Mouse (Mus musculus): ENCODE measurements around the gene Olfr1532-ps1. TPM values are rescaled to one million over a fixed set of nuclear protein-coding genes. Genes with fewer than 3 reads are reported as not detected.

The Olfr1532-ps1 gene
- polyA plus RNA-seq (2012; rRNA removed; ENCODE audit: low replicate concordance) = not detected in 2 replicates

DNA sequence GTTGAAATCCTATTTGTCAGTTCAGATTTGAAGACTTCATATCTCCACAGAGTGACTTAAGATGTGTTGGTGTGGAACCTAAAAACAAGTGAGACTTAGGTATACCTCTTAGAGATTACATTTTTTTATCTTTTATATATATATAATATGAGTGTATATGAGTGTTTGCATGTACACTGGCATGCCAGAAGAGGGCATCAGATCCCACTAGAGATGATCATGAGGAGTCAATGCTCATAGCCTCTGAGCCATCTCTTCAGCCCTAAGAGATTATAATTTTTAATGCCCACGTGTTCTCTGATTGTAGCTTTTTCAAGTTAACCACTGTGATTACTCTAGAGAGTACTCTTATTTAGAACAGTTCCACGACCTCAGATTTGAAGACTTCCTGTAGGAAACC is at the start of gene Olfr1532-ps1:
Gene Olfr1532-ps1 (plus strand): TSS at position 326 of the 400 bp plus-strand sequence.

DNA sequence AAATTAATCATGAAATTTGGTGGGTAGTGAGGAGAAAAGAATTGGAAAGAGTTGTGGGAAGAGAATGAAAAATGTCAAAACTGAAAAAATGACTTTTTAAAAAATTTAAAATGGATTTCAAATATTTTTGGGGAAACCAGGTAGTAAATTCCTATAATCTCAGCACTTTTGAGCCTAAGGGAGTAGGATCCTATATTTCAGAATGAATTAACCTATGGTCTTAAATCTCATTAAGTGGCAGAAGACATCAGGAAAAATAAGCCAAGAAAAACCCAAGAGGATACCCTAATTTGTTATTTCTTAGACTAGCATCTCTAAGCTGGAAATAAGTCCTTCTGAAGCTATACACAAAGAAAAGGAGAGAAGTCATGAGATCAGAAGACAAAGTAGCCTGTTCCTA is 44.9 kb upstream of the Olfr1532-ps1 start, which contains the start of gene Olfr704:
Gene Olfr704 (plus strand): TSS at position 301 of the 400 bp plus-strand sequence.

DNA sequence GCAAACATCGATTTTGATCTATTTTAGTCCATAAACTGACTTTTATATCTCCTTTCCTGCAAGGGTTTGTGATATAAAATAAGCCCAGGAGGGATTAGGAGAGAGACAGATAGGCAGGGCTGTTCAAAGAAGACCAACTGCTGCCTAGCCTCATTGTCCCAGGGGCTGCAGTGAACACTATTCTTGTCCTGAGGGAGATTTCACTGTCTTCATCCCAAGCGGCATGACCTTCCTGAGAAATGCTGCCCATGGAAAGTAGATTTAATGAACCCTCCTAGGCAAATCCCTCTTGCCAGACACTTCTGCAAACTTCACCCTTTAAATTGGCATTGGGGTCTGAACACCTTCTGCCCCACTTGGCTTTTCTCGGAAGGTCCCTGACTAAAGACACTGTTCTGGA is 31.0 kb upstream of the Olfr1532-ps1 start, which contains the start of gene Olfr705:
Gene Olfr705 (minus strand): TSS at position 101 of the 400 bp plus-strand sequence.

DNA sequence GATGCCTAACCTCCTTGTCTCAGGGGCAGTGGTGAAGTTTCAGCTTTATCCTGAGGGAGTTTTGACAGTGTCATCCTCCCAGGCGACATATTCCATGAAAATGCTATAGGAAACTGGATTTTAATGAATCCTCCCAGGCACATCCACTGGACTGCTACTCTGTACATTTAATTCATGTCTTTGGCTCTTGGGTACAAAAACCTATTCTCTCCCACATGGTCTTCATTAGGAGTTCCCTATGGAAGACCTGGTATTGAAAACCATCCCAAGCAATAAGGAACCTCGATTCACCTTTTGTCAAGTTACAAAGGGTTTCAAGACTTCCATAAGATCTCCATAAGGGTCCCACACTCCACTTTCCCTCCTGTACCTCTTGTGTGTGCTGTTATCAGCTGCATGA is 19.7 kb upstream of the Olfr1532-ps1 start, which contains the start of gene Olfr706:
Gene Olfr706 (minus strand): TSS at position 101 of the 400 bp plus-strand sequence.

DNA sequence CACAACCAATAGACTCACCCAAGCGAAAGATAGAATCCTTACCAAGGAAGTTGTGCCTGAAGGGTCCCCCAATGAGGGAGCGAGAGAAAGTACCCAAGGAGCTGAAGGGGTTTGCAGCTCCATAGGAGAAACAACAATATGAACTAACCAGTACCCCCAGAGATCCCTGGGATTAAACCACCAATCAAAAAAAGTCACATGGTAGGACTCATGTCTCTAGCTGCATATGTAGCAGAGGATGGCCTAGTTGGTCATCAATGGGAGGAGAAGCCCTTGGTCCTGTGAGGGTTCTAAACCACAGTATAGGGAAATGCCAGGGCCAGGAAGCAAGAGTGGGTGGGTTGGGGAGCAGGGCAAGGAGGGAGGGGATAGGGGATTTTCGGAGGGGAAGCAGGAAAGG is 6.7 kb upstream of the Olfr1532-ps1 start, which contains the start of gene Olfr707:
Gene Olfr707 (minus strand): TSS at position 101 of the 400 bp plus-strand sequence.

DNA sequence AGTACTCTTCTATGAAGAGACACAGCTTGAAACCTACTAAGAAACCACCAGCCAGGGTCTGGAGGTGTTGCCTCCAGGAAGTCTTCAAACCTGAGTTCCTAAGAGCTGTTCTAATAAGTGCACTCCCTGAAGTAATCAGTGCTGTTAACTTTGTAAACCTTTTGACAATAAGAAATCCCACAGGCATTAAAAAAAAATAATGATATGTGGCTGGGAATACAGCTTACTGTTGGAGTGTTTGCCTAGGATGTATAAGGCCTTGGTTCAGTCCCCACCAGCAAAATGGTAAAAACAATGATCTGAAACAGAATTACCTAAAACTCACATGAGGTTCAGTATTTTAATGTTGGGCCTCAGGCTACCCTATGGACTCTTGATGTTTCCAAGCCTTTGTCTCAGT is 24.3 kb downstream of the Olfr1532-ps1 start, which contains the start of gene Olfr709-ps1:
Gene Olfr709-ps1 (minus strand): TSS at position 101 of the 400 bp plus-strand sequence.

DNA sequence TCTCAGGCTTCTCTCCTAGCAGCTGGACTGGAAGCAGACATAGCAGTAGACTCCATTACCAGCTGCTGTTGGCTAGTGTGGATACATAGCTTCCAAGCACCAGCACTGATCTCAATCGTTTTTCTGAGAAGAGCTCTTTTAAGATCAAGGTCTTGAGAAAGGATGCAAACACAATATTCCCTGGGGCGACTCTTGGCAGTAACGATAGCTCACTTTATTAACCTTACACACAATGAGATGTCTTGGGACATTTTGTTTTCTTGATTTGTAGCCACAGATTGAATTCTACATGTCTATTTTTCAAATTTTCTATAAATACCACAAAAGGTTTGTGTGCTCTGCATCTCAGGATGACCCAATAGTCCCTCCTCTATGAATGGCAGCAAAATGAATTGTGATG is 40.4 kb downstream of the Olfr1532-ps1 start, which contains the start of gene Olfr710:
Gene Olfr710 (minus strand): TSS at position 101 of the 400 bp plus-strand sequence.

DNA sequence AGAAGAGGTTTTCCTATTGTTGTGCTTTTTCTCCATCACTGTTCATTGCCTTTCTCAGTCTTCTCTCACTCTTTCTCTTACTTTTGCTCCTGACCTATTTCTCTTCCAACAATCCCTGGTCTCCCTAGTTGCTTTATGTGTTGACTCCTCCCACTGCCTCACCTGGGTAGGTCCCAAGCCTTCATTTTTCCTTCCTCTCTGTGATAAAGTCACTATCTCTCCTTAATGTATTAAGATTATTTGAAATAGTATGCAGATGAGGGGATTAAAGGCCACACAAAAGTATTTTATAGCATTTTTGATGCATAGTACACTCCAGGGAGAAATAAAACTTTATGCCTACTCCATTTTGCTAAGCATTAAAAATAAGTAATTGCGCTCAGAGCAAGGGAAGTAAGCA is 56.0 kb downstream of the Olfr1532-ps1 start, which contains the start of gene Olfr6:
Gene Olfr6 (minus strand): TSS at position 101 of the 400 bp plus-strand sequence.

Other genes with a start within 250 kb of the Olfr1532-ps1 start
- not detected in 2 replicates for gene Olfr693, start 227.4 kb upstream of the Olfr1532-ps1 start, polyA plus RNA-seq (2012; rRNA removed; ENCODE audit: low replicate concordance)
- gene Olfr694, start 216.2 kb upstream of the Olfr1532-ps1 start, polyA plus RNA-seq (2012; rRNA removed; ENCODE audit: low replicate concordance) = not detected in 2 replicates
- not detected in 2 replicates for gene Olfr695, start 191.6 kb upstream of the Olfr1532-ps1 start, polyA plus RNA-seq (2012; rRNA removed; ENCODE audit: low replicate concordance)
- not detected in 2 replicates for gene Olfr697, start 165.6 kb upstream of the Olfr1532-ps1 start, polyA plus RNA-seq (2012; rRNA removed; ENCODE audit: low replicate concordance)
- not detected in 2 replicates for gene Olfr698, start 152.6 kb upstream of the Olfr1532-ps1 start, polyA plus RNA-seq (2012; rRNA removed; ENCODE audit: low replicate concordance)
- not detected in 2 replicates for gene Olfr699, start 114.8 kb upstream of the Olfr1532-ps1 start, polyA plus RNA-seq (2012; rRNA removed; ENCODE audit: low replicate concordance)
- not detected in 2 replicates for gene Olfr700, start 99.2 kb upstream of the Olfr1532-ps1 start, polyA plus RNA-seq (2012; rRNA removed; ENCODE audit: low replicate concordance)
- gene Olfr701, start 93.9 kb upstream of the Olfr1532-ps1 start, polyA plus RNA-seq (2012; rRNA removed; ENCODE audit: low replicate concordance) = not detected in 2 replicates
- not detected in 2 replicates for gene Olfr702, start 74.1 kb upstream of the Olfr1532-ps1 start, polyA plus RNA-seq (2012; rRNA removed; ENCODE audit: low replicate concordance)
- gene Olfr703, start 64.6 kb upstream of the Olfr1532-ps1 start, polyA plus RNA-seq (2012; rRNA removed; ENCODE audit: low replicate concordance) = not detected in 2 replicates
- not detected in 2 replicates for gene Olfr704, start 44.8 kb upstream of the Olfr1532-ps1 start, polyA plus RNA-seq (2012; rRNA removed; ENCODE audit: low replicate concordance)
- not detected in 2 replicates for gene Olfr705, start 31.1 kb upstream of the Olfr1532-ps1 start, polyA plus RNA-seq (2012; rRNA removed; ENCODE audit: low replicate concordance)
- not detected in 2 replicates for gene Olfr706, start 19.8 kb upstream of the Olfr1532-ps1 start, polyA plus RNA-seq (2012; rRNA removed; ENCODE audit: low replicate concordance)
- not detected in 2 replicates for gene Olfr707, start 6.8 kb upstream of the Olfr1532-ps1 start, polyA plus RNA-seq (2012; rRNA removed; ENCODE audit: low replicate concordance)
- gene Olfr709-ps1, start 24.2 kb downstream of the Olfr1532-ps1 start, polyA plus RNA-seq (2012; rRNA removed; ENCODE audit: low replicate concordance) = not detected in 2 replicates
- gene Olfr710, start 40.3 kb downstream of the Olfr1532-ps1 start, polyA plus RNA-seq (2012; rRNA removed; ENCODE audit: low replicate concordance) = not detected in 2 replicates
- gene Olfr6, start 55.9 kb downstream of the Olfr1532-ps1 start, polyA plus RNA-seq (2012; rRNA removed; ENCODE audit: low replicate concordance) = not detected in 2 replicates
- gene Olfr711, start 67.5 kb downstream of the Olfr1532-ps1 start, polyA plus RNA-seq (2012; rRNA removed; ENCODE audit: low replicate concordance) = not detected in 2 replicates
- gene Olfr2, start 98.1 kb downstream of the Olfr1532-ps1 start, polyA plus RNA-seq (2012; rRNA removed; ENCODE audit: low replicate concordance) = not detected in 2 replicates
- not detected in 2 replicates for gene Olfr713, start 123.2 kb downstream of the Olfr1532-ps1 start, polyA plus RNA-seq (2012; rRNA removed; ENCODE audit: low replicate concordance)
- gene Olfr714, start 163.0 kb downstream of the Olfr1532-ps1 start, polyA plus RNA-seq (2012; rRNA removed; ENCODE audit: low replicate concordance) = not detected in 2 replicates
- not detected in 2 replicates for gene Olfr17, start 185.2 kb downstream of the Olfr1532-ps1 start, polyA plus RNA-seq (2012; rRNA removed; ENCODE audit: low replicate concordance)
- gene Olfr715b, start 202.4 kb downstream of the Olfr1532-ps1 start, polyA plus RNA-seq (2012; rRNA removed; ENCODE audit: low replicate concordance) = not detected in 2 replicates
- not detected in 2 replicates for gene Olfr715, start 223.1 kb downstream of the Olfr1532-ps1 start, polyA plus RNA-seq (2012; rRNA removed; ENCODE audit: low replicate concordance)
- not detected in 2 replicates for gene Olfr716, start 230.3 kb downstream of the Olfr1532-ps1 start, polyA plus RNA-seq (2012; rRNA removed; ENCODE audit: low replicate concordance)